Mouse (Mus musculus): ENCODE measurements around the gene Ankrd27. TPM values are rescaled to one million over a fixed set of nuclear protein-coding genes. Genes with fewer than 3 reads are reported as not detected.
A peak's percentile ranks its signal among the peaks of the same experiment; 100 is the strongest.

The Ankrd27 gene
- polyA plus RNA-seq, 1 experiment = 24.0 TPM

DNA sequence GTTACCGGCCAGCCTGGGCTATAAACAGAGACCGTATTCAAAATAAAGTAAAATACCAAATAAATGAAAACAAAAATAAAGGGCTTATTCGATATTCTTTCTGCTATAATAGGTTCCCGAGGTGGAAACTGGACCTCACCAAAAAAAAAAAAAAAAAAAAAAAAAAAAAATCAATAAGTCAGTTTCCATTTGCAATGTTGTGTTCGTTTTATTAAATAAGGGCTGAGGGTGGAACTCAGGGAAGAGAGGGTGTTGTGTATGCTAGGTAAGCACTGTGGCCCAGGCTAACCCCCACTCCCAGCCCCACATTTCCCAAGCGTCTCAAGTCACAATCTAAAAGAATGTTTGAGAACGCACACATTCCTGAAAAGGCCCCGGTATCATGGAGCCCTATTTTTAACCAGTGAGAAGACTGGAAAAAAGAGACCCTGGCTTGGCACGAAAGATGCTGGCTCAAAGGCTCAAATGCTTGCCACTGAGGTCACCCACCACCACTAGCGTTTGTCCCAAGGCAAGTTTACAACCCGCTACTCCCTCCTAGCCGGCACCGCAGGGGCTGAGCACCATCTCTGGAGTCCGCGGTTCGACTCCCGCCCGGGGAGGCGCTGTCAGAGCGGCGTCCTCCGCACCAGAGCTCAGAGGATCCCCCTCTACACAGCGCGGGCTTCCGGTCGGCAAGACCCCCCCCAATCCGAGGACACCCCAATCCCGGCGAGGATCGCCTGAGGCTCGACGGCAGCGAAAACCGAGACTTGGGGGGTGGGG, 60.5 kb downstream of the Ankrd27 start:
- Histone ChIP-seq H3K4me1 (ENCODE audit: control insufficient read depth, insufficient read depth, insufficient read length, low read length) (peaks cover 4% of the 10 kb centered on the region; the same call in 1 of the 2 replicates), H3K27ac (replicated peaks; ENCODE audit: low read depth, low read length) (no peak overlapping the region), H3K4me3 (ENCODE audit: insufficient read depth, low read depth, low read length) (peak overlapping the region; percentile 97)

DNA sequence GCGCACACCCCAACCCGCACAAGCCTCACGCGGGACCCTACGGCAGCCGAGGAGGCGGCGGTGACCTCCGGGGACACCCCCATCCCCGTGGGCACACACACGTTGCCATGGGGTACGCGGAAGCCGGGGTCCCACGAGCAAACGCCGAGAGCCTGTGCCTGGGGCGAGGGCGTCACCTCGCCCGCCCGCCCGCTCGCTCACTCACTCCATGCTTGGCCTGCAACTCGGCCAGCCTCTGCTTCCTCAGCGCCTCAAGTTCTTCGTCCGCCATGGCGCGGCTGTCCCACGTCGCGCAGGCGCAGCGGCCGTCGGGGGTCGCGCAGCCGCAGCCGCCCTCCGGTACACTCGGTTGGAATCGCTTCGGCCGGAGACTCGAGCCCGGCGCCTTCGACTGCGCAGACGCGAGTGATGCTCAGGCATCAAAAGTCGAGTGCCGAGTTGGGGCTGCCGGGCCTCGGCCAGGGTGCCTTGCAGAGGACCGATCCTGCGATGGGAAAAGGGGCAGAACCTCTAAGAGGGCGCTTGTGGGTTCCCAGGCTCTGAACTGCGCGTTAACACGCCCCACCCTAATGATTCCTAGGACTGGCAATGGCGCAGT, 61.2 kb downstream of the Ankrd27 start, which contains the start of gene Pdcd5:
Gene Pdcd5, minus strand, starts transcription at position 421 of the 598 bp plus-strand sequence.
- Histone ChIP-seq H3K4me3 (ENCODE audit: insufficient read depth, low read depth, low read length) (peak within 1 kb of the TSS; percentile 97), H3K4me1 (ENCODE audit: control insufficient read depth, insufficient read depth, insufficient read length, low read length) (peaks cover 4% of the 10 kb centered on the region; the same call in 1 of the 2 replicates), H3K27ac (replicated peaks; ENCODE audit: low read depth, low read length) (no peak within 1 kb of the TSS)

DNA sequence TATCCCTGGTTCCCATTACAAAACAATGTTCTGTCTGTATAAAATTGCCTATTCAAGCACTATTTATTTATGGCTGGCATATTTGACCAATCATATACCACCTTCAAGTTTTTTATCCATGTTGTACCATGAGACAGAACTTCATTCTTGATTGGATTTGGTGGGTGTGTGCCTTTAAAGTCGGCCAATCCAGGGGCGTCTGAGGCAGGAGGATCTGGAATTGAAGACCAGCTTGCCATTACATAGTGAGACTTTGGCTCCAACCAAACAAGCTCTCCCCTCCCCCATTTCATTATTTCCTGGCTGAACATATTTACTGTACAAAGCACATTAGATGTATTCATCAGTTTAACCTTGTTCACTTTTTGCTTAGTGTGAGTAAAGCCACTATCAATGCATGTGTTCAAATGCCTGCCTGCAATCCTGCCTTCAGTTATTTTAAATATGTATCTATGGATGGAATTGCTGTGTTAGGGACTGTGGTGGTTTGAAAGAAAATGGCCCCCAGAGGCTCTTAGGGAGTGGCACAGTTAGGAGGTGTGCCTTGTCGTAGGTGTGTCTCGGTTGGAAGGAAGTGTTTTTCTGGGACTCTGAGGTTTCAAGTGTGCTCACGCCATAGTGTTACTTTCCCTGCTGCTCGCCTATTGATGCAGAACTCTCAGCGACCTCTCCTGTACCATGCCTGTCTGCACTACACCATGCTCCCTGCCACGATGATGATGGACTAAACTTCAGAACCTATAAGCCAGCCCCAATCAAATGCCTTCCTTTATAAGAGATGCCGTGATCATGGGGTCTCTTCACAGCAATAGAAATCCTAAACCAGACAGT, 62.4 kb downstream of the Ankrd27 start:
- H3K4me1 ChIP-seq (ENCODE audit: control insufficient read depth, insufficient read depth, insufficient read length, low read length) = peaks cover 4% of the 10 kb centered on the region; the same call in 1 of the 2 replicates
- no peak overlapping the region for H3K27ac ChIP-seq (replicated peaks; ENCODE audit: low read depth, low read length)
- no peak overlapping the region for H3K4me3 ChIP-seq (ENCODE audit: insufficient read depth, low read depth, low read length)

DNA sequence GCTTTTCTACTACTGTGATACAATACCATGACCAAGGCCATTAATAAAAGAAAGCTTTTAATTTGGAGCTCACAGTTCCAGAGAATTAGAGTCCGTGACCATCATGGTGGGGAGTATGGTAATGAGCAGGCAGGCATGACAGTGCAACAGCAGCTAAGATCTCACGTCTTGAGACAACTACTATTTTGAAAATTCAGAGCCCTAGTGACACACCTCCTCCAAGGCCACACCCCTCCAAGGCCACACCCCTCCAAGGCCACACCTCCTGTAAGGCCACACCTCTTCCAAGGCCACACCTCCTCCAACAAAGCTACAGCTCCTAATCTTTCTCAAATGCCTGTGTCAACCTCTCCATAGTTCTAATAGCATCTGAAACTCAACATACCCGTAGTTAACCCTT, 63.0 kb downstream of the Ankrd27 start:
- Histone ChIP-seq H3K27ac (replicated peaks; ENCODE audit: low read depth, low read length) (no peak overlapping the region), H3K4me1 (ENCODE audit: control insufficient read depth, insufficient read depth, insufficient read length, low read length) (peaks cover 4% of the 10 kb centered on the region; the same call in 1 of the 2 replicates), H3K4me3 (ENCODE audit: insufficient read depth, low read depth, low read length) (no peak overlapping the region)

DNA sequence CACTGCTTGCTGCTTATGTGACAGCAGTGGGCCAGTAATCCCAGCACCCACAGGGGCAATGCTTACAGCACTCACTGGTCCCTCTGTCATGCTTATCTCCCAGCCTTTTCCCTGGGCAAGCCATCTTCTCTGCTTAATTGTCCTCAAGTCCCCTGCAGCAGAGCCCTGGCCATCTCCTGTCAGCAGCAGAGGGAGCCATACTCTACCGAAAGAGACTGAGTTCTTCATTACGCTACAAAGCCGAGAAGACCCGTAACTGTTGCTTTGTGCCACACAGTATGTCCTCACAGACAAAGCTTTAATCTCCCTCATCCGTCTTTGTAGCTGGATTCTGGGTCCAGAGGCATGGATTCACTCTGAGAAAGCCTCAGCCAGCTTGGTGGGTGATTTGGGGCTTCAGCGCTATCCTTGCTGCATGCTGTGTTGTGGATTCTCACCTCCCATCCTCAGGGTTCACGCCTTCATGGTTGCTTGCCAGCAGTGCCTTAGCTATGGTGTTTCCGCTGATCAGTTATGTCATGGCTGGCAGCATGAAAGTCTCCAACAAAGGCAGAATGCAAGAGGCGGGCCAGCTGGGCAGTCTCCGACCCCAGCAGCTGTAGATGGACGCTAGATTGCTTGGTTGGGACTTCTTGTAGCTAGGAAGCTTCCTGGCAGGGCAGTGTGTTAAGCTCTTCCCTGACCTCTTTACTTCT, 64.8 kb downstream of the Ankrd27 start:
- Histone ChIP-seq H3K4me3 (ENCODE audit: insufficient read depth, low read depth, low read length) (no peak overlapping the region), H3K27ac (replicated peaks; ENCODE audit: low read depth, low read length) (no peak overlapping the region), H3K4me1 (ENCODE audit: control insufficient read depth, insufficient read depth, insufficient read length, low read length) (peaks cover 4% of the 10 kb centered on the region; the same call in 1 of the 2 replicates)

DNA sequence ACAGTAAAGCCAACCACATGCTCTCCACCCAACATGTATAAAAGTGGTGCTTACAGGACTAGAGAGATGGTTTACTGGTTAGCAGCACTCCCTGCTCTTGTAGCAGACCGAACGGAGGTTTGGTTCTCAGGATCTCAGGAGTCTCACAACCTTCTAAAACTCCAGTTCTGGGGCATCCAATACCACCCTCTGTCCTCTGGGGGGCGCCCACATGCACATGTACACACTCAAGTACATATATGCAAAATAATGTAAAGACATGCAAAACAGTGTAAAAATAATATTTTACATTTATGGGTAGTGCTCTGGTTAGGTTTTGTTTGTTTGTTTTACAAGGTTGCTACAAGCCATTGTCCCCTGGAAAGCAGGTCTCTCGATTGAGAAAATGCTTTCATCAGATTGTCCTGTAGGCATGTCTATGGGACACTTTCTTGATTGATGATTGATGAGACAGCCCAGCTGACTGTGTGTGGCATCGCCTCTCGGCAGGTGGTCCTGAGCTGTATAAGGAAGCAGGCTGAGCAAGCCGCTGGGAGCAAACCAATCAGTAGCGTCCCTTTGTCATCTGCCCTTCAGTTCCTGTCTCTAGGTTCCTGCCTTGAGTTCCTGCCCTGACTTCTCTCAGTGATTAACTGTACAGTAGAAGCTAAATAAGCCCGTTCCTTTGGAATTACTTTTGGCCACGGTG, 65.7 kb downstream of the Ankrd27 start:
- no peaks in the 10 kb centered on the region; the same call in 1 of the 2 replicates for H3K4me1 ChIP-seq (ENCODE audit: control insufficient read depth, insufficient read depth, insufficient read length, low read length)
- no peak overlapping the region for H3K27ac ChIP-seq (replicated peaks; ENCODE audit: low read depth, low read length)
- no peak overlapping the region for H3K4me3 ChIP-seq (ENCODE audit: insufficient read depth, low read depth, low read length)

DNA sequence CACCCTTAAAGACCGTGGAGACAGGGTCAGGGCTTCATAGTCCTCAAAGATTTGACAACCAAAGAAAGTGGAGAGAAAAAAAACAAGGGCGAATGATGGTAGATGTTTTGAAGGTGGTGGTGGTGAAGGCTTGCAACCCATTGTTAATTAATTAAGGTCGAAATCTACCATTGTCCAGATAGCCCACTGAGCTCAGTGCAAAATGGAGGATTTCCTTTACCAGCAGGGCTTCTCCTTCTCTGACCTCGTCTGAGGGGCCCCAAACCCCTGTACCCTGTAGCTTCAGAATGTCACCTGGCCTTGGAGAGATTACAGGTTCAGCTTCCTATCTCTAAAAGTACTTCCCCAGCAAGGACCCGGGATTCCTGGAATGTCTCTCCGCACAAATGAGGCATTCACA, 71.8 kb downstream of the Ankrd27 start:
- Histone ChIP-seq H3K4me1 (ENCODE audit: control insufficient read depth, insufficient read depth, insufficient read length, low read length) (no peaks in the 10 kb centered on the region), H3K4me3 (ENCODE audit: insufficient read depth, low read depth, low read length) (no peak overlapping the region), H3K27ac (replicated peaks; ENCODE audit: low read depth, low read length) (no peak overlapping the region)

DNA sequence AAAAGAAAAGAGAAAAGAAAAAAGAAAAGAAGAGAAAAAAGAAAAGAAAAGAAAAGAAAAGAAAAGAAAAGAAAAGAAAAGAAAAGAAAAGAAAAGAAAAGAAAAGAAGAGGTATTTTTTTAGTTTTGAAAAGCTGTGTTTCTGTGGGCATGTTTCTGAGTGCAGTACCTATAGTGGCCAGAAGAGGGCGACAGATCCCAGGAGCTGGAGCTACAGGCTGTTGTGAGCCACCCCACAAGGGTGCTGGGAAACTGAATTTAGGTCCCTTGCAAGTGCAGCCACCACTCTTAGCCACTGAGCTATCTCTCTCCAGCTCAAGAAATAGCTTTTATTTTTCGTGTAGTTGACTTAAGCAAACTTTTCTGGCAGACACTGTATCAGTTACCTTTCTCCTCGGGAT, 73.1 kb downstream of the Ankrd27 start:
- Histone ChIP-seq H3K4me1 (ENCODE audit: control insufficient read depth, insufficient read depth, insufficient read length, low read length) (no peaks in the 10 kb centered on the region), H3K27ac (replicated peaks; ENCODE audit: low read depth, low read length) (no peak overlapping the region), H3K4me3 (ENCODE audit: insufficient read depth, low read depth, low read length) (no peak overlapping the region)

DNA sequence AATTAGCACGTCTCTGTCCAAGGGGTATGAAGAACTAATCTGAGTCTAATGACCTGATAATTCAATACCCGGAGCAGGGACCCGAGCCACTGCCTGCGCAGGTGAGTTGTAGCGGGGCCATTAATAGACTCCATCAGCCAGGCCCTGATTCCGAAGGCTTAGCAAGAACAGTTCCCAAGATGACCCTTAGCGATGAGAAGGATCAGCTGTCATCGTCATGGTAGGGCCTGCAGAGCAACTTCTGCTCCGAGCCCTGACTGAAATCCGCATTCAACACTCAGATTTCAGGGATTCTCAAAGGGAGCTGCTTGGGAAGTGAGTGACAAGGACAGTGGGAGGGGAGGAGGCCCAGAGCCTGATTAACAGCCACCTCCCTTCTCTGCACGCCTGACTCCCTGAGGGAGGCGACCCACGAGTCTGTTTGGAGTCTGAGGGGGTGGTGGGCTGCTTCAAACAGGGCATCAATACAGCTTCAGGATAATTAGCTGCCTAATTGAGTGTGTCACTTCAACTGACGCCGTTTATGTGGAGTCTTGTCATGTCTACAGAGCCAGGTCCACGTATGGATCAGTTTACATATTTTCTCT, 77.8 kb downstream of the Ankrd27 start:
- H3K4me1 ChIP-seq (ENCODE audit: control insufficient read depth, insufficient read depth, insufficient read length, low read length) = no peaks in the 10 kb centered on the region

DNA sequence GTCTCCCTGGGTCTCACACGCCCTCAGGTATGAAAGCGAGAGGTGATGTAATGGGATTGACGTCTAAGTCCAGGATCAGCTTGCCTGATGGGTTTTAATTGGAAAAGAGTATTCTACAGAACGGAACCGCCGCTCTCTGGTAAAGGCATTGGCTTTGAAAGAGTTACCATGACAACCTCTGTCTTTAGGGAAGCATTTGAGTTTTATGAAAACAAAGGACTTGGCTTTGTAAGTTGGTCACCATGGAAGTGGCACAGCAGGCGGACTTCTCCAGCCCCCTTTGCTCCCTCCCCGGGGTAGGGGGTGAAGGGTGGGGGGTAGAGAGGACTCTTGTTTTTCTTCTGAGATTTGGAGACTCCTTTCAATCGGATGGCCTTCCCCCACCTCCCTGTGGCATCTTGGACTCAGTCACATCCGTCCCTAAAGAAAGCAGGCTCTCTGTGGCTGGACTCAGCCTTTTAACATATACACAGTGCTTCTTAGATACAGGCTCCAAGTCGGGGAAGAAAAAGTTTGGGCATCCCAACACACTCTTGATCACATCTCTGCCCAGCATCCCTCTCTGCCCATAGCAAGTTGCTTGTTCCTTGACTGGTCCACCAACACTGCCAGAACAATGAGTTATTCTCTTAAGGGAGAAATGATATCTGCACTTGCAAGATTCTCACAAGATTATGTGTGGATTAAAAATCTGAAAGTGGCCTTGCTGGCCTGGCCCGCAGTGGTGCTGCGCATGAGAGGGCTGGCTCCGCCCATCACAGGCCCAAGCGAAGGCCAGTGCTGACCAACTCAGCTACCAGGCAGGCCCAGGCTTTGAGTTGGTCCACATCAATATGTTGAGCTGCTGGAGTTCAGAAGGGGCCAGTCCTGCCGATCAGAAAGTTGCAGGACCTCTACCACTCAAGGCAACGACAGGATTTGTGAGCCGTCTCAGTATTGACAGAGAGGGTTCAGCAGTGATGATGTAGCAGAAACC, 82.3 kb downstream of the Ankrd27 start:
- Histone ChIP-seq H3K4me1 (ENCODE audit: control insufficient read depth, insufficient read depth, insufficient read length, low read length) (no peaks in the 10 kb centered on the region), H3K4me3 (ENCODE audit: insufficient read depth, low read depth, low read length) (no peak overlapping the region), H3K27ac (replicated peaks; ENCODE audit: low read depth, low read length) (no peak overlapping the region)

More for the DNA sequence above, 77.8 kb downstream of the Ankrd27 start:
- Histone ChIP-seq H3K4me3 (ENCODE audit: insufficient read depth, low read depth, low read length) (no peak overlapping the region), H3K27ac (replicated peaks; ENCODE audit: low read depth, low read length) (no peak overlapping the region)

DNA sequence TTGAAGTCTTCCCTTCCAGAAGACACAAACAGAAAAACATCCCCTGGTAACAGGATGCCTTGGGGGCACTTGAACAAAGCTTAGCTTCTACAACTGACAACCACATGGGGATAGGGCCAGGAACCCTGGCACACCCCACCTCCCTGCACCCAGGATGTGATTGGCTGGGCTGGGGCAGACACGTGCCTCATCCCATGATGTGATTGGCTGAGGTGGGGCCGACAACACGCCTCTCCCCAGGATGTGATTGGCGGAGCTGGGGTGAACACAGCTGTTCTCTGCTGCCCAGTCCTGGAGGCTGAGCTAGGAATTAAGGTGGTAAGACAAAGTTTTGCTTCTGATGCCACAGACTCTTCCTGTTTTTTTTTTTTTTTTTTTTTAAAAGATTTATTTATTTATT, 92.9 kb downstream of the Ankrd27 start:
- Histone ChIP-seq H3K4me3 (ENCODE audit: insufficient read depth, low read depth, low read length) (no peak overlapping the region), H3K27ac (replicated peaks; ENCODE audit: low read depth, low read length) (no peak overlapping the region), H3K4me1 (ENCODE audit: control insufficient read depth, insufficient read depth, insufficient read length, low read length) (no peaks in the 10 kb centered on the region)

DNA sequence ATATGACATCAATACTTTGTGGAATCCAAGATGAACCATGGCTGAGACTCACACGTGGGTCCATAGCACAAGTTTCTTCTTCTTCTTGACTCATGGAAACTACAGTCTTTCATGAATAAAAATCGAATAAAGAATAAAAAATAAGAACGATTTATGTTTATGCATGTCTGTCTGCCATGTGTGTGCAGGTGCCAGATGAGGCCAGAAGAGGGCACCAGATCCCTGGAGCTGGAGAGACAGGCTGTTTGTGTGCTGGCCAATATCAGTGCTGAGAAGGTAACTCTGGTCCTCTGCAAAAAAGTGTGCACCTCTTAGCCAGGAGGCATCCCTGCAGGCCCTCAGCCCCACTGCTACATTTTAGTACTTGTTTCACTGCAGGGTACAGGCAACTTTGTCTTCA, 95.5 kb downstream of the Ankrd27 start:
- H3K27ac ChIP-seq (replicated peaks; ENCODE audit: low read depth, low read length) = no peak overlapping the region
- no peak overlapping the region for H3K4me3 ChIP-seq (ENCODE audit: insufficient read depth, low read depth, low read length)
- H3K4me1 ChIP-seq (ENCODE audit: control insufficient read depth, insufficient read depth, insufficient read length, low read length) = no peaks in the 10 kb centered on the region

DNA sequence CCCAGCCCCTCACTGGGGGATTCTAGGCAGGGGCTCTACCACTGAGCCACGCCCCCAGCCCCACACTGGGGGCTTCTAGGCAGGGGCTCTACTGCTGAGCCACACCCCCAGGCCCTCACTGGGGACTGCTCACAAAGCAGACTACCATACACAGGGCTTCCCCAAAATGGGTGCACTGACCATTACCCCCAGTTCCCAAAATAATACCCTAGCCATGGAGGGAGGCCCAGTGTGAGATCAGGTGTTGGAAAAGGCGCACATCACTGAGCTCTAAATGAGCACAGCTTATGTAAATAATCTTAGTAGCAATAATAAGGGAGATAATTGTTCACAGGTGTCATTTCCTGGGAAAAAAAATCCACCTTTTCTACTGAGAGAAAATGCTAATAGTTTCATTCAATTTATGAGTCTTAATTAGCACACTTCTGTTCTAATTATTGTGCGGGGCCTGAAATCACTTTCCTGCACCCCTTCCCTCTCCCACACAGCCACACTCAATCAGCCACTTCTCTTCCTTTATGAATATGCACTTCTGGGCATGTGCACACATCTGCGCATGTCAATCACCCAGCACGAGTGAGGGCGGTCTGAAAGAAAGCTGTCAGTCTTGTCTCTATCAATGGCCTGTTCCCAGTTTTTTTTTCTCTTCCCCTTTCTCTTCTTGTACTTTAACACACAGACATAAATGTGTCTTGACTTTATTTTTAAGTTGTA, 97.5 kb downstream of the Ankrd27 start:
- no peak overlapping the region for H3K27ac ChIP-seq (replicated peaks; ENCODE audit: low read depth, low read length)
- no peak overlapping the region for H3K4me3 ChIP-seq (ENCODE audit: insufficient read depth, low read depth, low read length)
- no peaks in the 10 kb centered on the region for H3K4me1 ChIP-seq (ENCODE audit: control insufficient read depth, insufficient read depth, insufficient read length, low read length)

All from brown adipose tissue, adult 24 weeks (tissue).